Mouse (Mus musculus) forebrain, embryonic 11.5 days (tissue): Measurements from ENCODE around the gene Arhgap42. TPM values are rescaled to one million over a fixed set of nuclear protein-coding genes. Genes with fewer than 3 reads are reported as not detected.

Experiments used
- ATAC-seq: fragments of 200-750 bp; cut with Nextera tagmentation; replicated peaks from 2 replicates; pipeline ENCODE4 v1.8.0; 2017; ENCODE audit warnings: moderate TSS enrichment; ENCODE audit not compliant: low FRiP score
- DNase-seq: peaks from one replicate; pipeline ENCODE4 v3.0.0-alpha.2; 2017; ENCODE audit warnings: low spot score
- H3K27ac ChIP-seq: fragments of 300-500 bp; sonication (generic); 2 replicates; pipeline ENCODE4 v1.5.1; 2014; ENCODE audit warnings: low read depth, low read length
- H3K27me3 ChIP-seq: fragments of 300-500 bp; sonication (generic); 2 replicates; pipeline ENCODE4 v1.6.1; 2014; ENCODE audit warnings: mild to moderate bottlenecking, low read length, mixed read lengths; ENCODE audit not compliant: control insufficient read depth, insufficient read depth
- H3K36me3 ChIP-seq: fragments of 300-500 bp; sonication (generic); 2 replicates; pipeline ENCODE4 v1.6.1; 2014; ENCODE audit warnings: mild to moderate bottlenecking, low read length, moderate library complexity, mixed read lengths; ENCODE audit not compliant: control insufficient read depth, insufficient read depth
- H3K4me1 ChIP-seq: fragments of 300-500 bp; sonication (generic); replicated peaks from 2 replicates; pipeline ENCODE4 v1.6.1; 2014; ENCODE audit warnings: low read length, mixed read lengths; ENCODE audit not compliant: control insufficient read depth, insufficient read depth
- H3K4me2 ChIP-seq: fragments of 300-500 bp; sonication (generic); 2 replicates; pipeline ENCODE4 v1.6.1; 2014; ENCODE audit warnings: low read depth, mild to moderate bottlenecking, low read length, moderate library complexity, mixed read lengths; ENCODE audit not compliant: severe bottlenecking
- H3K4me3 ChIP-seq: fragments of 300-500 bp; sonication (generic); 2 replicates; pipeline ENCODE4 v1.5.1; 2014; ENCODE audit warnings: low read depth, low read length
- H3K9ac ChIP-seq: fragments of 300-500 bp; sonication (generic); 2 replicates; pipeline ENCODE4 v1.6.1; 2014; ENCODE audit warnings: low read length
- H3K9me3 ChIP-seq: fragments of 300-500 bp; sonication (generic); 2 replicates; pipeline ENCODE4 v1.6.1; 2016; ENCODE audit warnings: low read length, mixed read lengths; ENCODE audit not compliant: control insufficient read depth
- WGBS: fragments of 180-500 bp; shearing (Covaris S2); extraction: QIAGEN DNeasy Blood & Tissue Kit; methylation state at CpG from one replicate; pipeline ENCODE4 v1.1.7; 2014; 5-methylcytosine and 5-hydroxymethylcytosine counted together
- polyA plus RNA-seq: library from polyadenylated mRNA; unstranded; fragments of >200 nt; fragmentation: Nextera tagmentation; extraction: Ambion mirVana; gene quantifications from 2 replicates; pipeline ENCODE4 v1.2.1, GENCODE M21; 2014

The Arhgap42 gene
- polyA plus RNA-seq, 1 experiment from 2014 or later = 20.6 TPM

DNA sequence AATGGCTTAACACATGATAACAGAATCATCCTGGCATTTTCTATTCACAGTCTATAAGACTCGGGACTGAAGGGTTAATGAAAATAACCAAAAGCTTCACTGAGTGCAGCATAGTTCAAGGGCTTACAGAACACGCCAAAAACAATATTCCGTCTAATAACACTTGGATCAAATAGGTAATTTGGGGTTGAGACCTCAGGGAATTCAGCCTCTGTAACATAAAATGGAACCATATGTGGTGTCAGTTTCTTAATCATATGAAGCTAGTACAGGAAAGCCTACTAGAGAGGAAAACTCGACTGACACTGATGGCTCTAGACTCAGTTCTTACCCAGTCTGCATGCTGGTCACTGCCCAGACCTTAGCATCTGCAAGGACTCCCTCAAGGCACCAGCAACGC, 95.8 kb downstream of the Arhgap42 start:
- Histone ChIP-seq H3K9me3 (no peaks in the 10 kb centered on the region), H3K4me2 (no peak overlapping the region), H3K27me3 (no peaks in the 10 kb centered on the region), H3K4me3 (no peak overlapping the region), H3K27ac (no peak overlapping the region), H3K4me1 (no peaks in the 10 kb centered on the region), H3K9ac (no peak overlapping the region), H3K36me3 (no peaks in the 10 kb centered on the region)
- 68% methylated on average over 5 of the region's 5 CpGs for WGBS
- no peak for ATAC-seq
- DNase-seq = no peak

DNA sequence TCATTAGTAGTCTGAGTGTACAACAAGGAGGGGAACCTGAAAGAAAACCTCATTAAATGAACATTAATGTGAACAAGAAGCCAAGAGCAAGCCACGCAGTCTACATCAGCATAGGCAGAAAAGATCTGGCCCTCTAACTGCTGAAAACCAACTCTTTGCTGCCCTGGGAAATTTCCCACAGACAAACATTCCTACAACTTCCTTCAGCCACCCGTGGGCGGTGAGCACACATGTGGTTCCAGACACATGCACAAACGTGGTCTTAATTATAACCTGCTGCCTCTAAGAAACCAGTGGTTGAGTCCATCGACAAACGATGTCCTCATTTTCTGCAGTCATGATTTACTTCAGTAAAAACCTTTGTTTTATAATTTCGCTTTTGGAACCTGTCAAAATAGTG, 96.3 kb downstream of the Arhgap42 start:
- Histone ChIP-seq H3K4me1 (no peaks in the 10 kb centered on the region), H3K27ac (no peak overlapping the region), H3K36me3 (no peaks in the 10 kb centered on the region), H3K9ac (no peak overlapping the region), H3K4me2 (no peak overlapping the region), H3K9me3 (no peaks in the 10 kb centered on the region), H3K4me3 (no peak overlapping the region), H3K27me3 (no peaks in the 10 kb centered on the region)
- DNase-seq (no peak), ATAC-seq (no peak)
- 70% methylated on average over 7 of the region's 7 CpGs for WGBS

GRCm38 (mm10) chr9:9142144-9142543, 96.8 kb downstream of the Arhgap42 start:
- no peaks in the 10 kb centered on the region for H3K27me3 ChIP-seq
- no peaks in the 10 kb centered on the region for H3K36me3 ChIP-seq
- H3K9me3 ChIP-seq = no peaks in the 10 kb centered on the region
- 83% methylated on average over 1 of the region's 1 CpGs for WGBS
- H3K4me3 ChIP-seq = no peak overlapping the region
- H3K4me2 ChIP-seq = no peak overlapping the region
- DNase-seq (no peak), ATAC-seq (no peak)
- H3K9ac ChIP-seq = no peak overlapping the region
- H3K27ac ChIP-seq = no peak overlapping the region
- H3K4me1 ChIP-seq = no peaks in the 10 kb centered on the region

- Histone ChIP-seq H3K36me3 (no peaks in the 10 kb centered on the region), H3K27ac (no peak overlapping the region), H3K4me3 (no peak overlapping the region), H3K27me3 (no peaks in the 10 kb centered on the region), H3K4me1 (no peaks in the 10 kb centered on the region), H3K9me3 (no peaks in the 10 kb centered on the region), H3K4me2 (no peak overlapping the region), H3K9ac (no peak overlapping the region)
- ATAC-seq (no peak), DNase-seq (no peak)
- 90% methylated on average over 4 of the region's 4 CpGs for WGBS
These were observed 109.8 kb downstream of the Arhgap42 start for GRCm38 (mm10) chr9:9128996-9129694.

GRCm38 (mm10) chr9:9127041-9127755, 111.7 kb downstream of the Arhgap42 start:
- no peak for ATAC-seq
- no peak overlapping the region for H3K4me2 ChIP-seq
- no peaks in the 10 kb centered on the region for H3K36me3 ChIP-seq
- H3K4me3 ChIP-seq = no peak overlapping the region
- H3K27me3 ChIP-seq = no peaks in the 10 kb centered on the region
- H3K27ac ChIP-seq = no peak overlapping the region
- H3K4me1 ChIP-seq = no peaks in the 10 kb centered on the region
- no peak for DNase-seq
- WGBS = 50% methylated on average over 4 of the region's 4 CpGs
- H3K9ac ChIP-seq = no peak overlapping the region
- no peaks in the 10 kb centered on the region for H3K9me3 ChIP-seq

DNA sequence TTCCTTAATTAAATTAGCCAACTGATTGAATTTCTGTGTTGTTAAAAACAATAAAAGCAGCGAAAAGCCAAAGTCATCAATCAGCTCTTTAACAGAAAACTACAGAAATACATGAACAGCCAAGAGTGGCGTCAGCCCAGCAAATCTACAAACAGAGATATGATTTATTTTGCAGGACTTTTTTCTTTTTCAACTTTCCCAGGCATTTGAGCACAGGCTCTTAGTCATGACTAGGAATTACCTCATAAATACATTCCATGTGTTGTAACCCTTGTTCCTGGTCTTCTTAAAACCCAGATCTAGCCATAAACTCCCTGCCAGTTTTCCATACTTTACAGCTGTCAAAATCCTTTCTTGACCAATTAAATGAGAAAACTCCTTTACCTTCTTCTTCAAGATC, 114.7 kb downstream of the Arhgap42 start:
- H3K27ac ChIP-seq = no peak overlapping the region
- no peak overlapping the region for H3K4me2 ChIP-seq
- DNase-seq = no peak
- H3K36me3 ChIP-seq = no peaks in the 10 kb centered on the region
- H3K4me1 ChIP-seq = no peaks in the 10 kb centered on the region
- no peaks in the 10 kb centered on the region for H3K27me3 ChIP-seq
- no peak for ATAC-seq
- H3K9me3 ChIP-seq = no peaks in the 10 kb centered on the region
- 83% methylated on average over 2 of the region's 2 CpGs for WGBS
- H3K4me3 ChIP-seq = no peak overlapping the region
- H3K9ac ChIP-seq = no peak overlapping the region

DNA sequence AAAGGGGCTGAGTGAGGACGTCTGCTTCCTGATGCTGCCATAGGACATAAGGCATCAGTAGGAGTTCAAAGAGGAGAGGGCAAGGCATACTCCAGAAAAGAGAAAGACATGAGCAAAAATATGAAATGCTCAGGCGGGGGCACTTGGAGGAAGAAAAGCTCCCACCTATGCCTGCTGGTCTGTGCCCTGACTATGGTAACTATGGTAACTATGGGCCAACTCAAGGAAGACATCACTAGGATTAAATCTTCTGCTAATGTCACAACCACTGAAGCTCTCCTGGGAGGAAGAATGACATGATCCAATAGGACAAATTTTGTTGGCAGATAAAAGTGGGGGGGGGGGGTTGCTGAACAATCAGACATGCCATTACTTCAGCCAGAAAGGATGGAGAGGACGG, 124.6 kb downstream of the Arhgap42 start:
- WGBS = 81% methylated on average over 3 of the region's 3 CpGs

GRCm38 (mm10) chr9:9113847-9114246, 125.1 kb downstream of the Arhgap42 start:
- no peak overlapping the region for H3K9ac ChIP-seq
- H3K9me3 ChIP-seq = no peaks in the 10 kb centered on the region
- no peak for ATAC-seq
- no peaks in the 10 kb centered on the region for H3K4me1 ChIP-seq
- DNase-seq = no peak
- H3K27ac ChIP-seq = no peak overlapping the region
- no peak overlapping the region for H3K4me3 ChIP-seq
- no peak overlapping the region for H3K4me2 ChIP-seq
- no peaks in the 10 kb centered on the region for H3K36me3 ChIP-seq
- 78% methylated on average over 1 of the region's 1 CpGs for WGBS
- H3K27me3 ChIP-seq = no peaks in the 10 kb centered on the region

More for the DNA sequence above, 124.6 kb downstream of the Arhgap42 start:
- DNase-seq (no peak), ATAC-seq (no peak)
- Histone ChIP-seq H3K9ac (no peak overlapping the region), H3K9me3 (no peaks in the 10 kb centered on the region), H3K27ac (no peak overlapping the region), H3K36me3 (no peaks in the 10 kb centered on the region), H3K27me3 (no peaks in the 10 kb centered on the region), H3K4me1 (no peaks in the 10 kb centered on the region), H3K4me2 (no peak overlapping the region), H3K4me3 (no peak overlapping the region)

GRCm38 (mm10) chr9:9112921-9113320, 126.0 kb downstream of the Arhgap42 start:
- no peak overlapping the region for H3K9ac ChIP-seq
- no peaks in the 10 kb centered on the region for H3K9me3 ChIP-seq
- ATAC-seq (no peak), DNase-seq (no peak)
- H3K4me1 ChIP-seq = no peaks in the 10 kb centered on the region
- no peak overlapping the region for H3K4me2 ChIP-seq
- no peak overlapping the region for H3K4me3 ChIP-seq
- no peaks in the 10 kb centered on the region for H3K27me3 ChIP-seq
- 83% methylated on average over 4 of the region's 4 CpGs for WGBS
- no peaks in the 10 kb centered on the region for H3K36me3 ChIP-seq
- no peak overlapping the region for H3K27ac ChIP-seq
